ENCODE assay signal across 18 mouse cellular contexts in the genomic region with DNA sequence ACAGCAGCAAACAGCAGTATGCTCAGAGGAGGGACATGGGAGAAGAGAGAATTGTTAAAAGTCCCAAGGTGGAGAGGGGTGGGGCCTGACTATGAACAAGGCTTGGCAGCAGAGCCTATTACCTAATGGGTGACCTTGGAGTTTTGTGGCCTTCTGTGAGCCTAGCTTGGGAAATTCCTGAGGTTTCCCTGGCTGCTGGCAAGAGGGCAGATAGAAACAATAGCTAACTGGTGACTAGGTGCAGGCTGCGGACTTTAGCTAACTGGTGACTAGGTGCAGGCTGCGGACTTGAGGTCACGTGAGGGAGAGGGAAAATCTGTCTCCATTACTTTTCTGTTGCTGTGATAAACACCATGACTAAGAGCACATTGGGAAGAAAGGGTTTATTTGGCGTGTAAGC. TPM values are rescaled to one million over a fixed set of nuclear protein-coding genes. Genes with fewer than 3 reads are reported as not detected.
DNase-seq lines count a peak whose midpoint lies in the region; ATAC-seq and TF ChIP-seq lines count a peak whose summit lies in the region.
"Had no signal": no experiment of that assay in that cellular context is flagged by ENCODE, and none has a peak within 500 bp of the region (broad histone marks: within the 10 kb centered on the region; RNA-seq: fewer than 3 reads in every experiment).

No protein-coding gene starts in this region.

- H3K9ac ChIP-seq in kidney, embryonic 16.5 days (replicated peaks; ENCODE audit: low read length): no peak overlapping the region
- H3K9ac ChIP-seq: hindbrain, embryonic 15.5 days; lung, embryonic 14.5 days; midbrain, embryonic 13.5 days; neural tube, embryonic 13.5 days had no signal

- H3K9me3 ChIP-seq in kidney, embryonic 16.5 days (ENCODE audit: low read length): no peaks in the 10 kb centered on the region
- H3K9me3 ChIP-seq: hindbrain, embryonic 15.5 days; limb, embryonic 10.5 days; midbrain, embryonic 13.5 days; neural tube, embryonic 13.5 days had no signal

- peak; percentile 81 to 88 for DNase-seq in kidney, adult 8-10 months
- peak; percentile 70 for DNase-seq in adrenal gland, postnatal 10 days
- peak; percentile 72 for DNase-seq in kidney, postnatal 14 days
- no peak for DNase-seq in layer of hippocampus, adult 9-10 months (ENCODE audit: low spot score)
- no peak for DNase-seq in thymus, postnatal 25 days
- DNase-seq in cerebellum, postnatal 25 days: no peak
- DNase-seq: cerebellum, adult 11-12 months; embryo, embryonic 11 days; heart, adult 11 months; heart, postnatal 10 days; lung, embryonic 14.5 days had no signal

- H3ac ChIP-seq in C2C12 (ENCODE audit: control insufficient read depth, insufficient read length, low read depth): no peak overlapping the region

- no peak overlapping the region for H3K27ac ChIP-seq in kidney, embryonic 16.5 days (ENCODE audit: low read length)
- H3K27ac ChIP-seq: hindbrain, embryonic 15.5 days; midbrain, embryonic 13.5 days; neural tube, embryonic 13.5 days had no signal

- no peak for TF ChIP-seq CTCF in C2C12 (IDR thresholded peaks at IDR 0.05; ENCODE audit: control insufficient read depth, insufficient read depth, insufficient read length)

- H3K27me3 ChIP-seq in kidney, embryonic 16.5 days (ENCODE audit: insufficient read depth, low read length): no peaks in the 10 kb centered on the region
- no peaks in the 10 kb centered on the region for H3K27me3 ChIP-seq in C2C12 (ENCODE audit: control insufficient read depth, insufficient read depth, insufficient read length)
- H3K27me3 ChIP-seq: hindbrain, embryonic 15.5 days; midbrain, embryonic 13.5 days; neural tube, embryonic 13.5 days had no signal

- H3K4me2 ChIP-seq in kidney, embryonic 16.5 days (replicated peaks; ENCODE audit: low read depth, low read length): no peak overlapping the region
- H3K4me2 ChIP-seq: hindbrain, embryonic 15.5 days; lung, embryonic 14.5 days; midbrain, embryonic 13.5 days; neural tube, embryonic 13.5 days had no signal

- peaks cover 21% of the 10 kb centered on the region for H3K4me1 ChIP-seq in kidney, embryonic 16.5 days (ENCODE audit: insufficient read depth, low read length)

- no peaks in the 10 kb centered on the region for H3K79me2 ChIP-seq in C2C12 (ENCODE audit: control insufficient read depth, insufficient read depth)

- no peak overlapping the region for H3K4me3 ChIP-seq in kidney, embryonic 16.5 days (ENCODE audit: low read length)
- H3K4me3 ChIP-seq in C2C12 (ENCODE audit: insufficient read depth, poor library complexity, severe bottlenecking): no peak overlapping the region
- H3K4me3 ChIP-seq: erythroblast, embryonic 14.5 days; hindbrain, embryonic 15.5 days; limb, embryonic 10.5 days; midbrain, embryonic 13.5 days; neural tube, embryonic 13.5 days had no signal

- no peak for ATAC-seq in kidney, embryonic 16.5 days (ENCODE audit: low FRiP score, low TSS enrichment)
- ATAC-seq: midbrain, embryonic 13.5 days had no signal

- H3K36me3 ChIP-seq in kidney, embryonic 16.5 days (ENCODE audit: insufficient read depth, low read length): no peaks in the 10 kb centered on the region
- no peaks in the 10 kb centered on the region for H3K36me3 ChIP-seq in C2C12 (ENCODE audit: control insufficient read depth, insufficient read depth)

- H3K79me3 ChIP-seq in C2C12 (ENCODE audit: low read depth): no peaks in the 10 kb centered on the region

- WGBS in kidney, embryonic 16.5 days: 91% methylated on average over 4 of the region's 4 CpGs

TF ChIP-seq in C2C12, 6 proteins besides CTCF, POLR2A, EP300 and RAD21:
- TF ChIP-seq MAX (IDR thresholded peaks at IDR 0.05) (no peak), MYOG (IDR thresholded peaks at IDR 0.05; ENCODE audit: control insufficient read depth, extremely low read depth, insufficient read length) (no peak), USF1 (IDR thresholded peaks at IDR 0.05; ENCODE audit: low read depth) (peak; percentile 92), FOSL1 (IDR thresholded peaks at IDR 0.05; ENCODE audit: insufficient read depth, low read length, poor library complexity, severe bottlenecking) (no peak), MYOD1 (IDR thresholded peaks at IDR 0.05; ENCODE audit: control insufficient read depth, insufficient read length, low read depth) (no peak)

RNA-seq across cellular contexts. Expression of a gene that starts 31.9 kb away (rescaled TPM):
- 30.5 and 37.1 TPM in 2 replicates for polyA plus RNA-seq in kidney, embryonic 16.5 days (2015; fragmentation: Nextera tagmentation; extraction: Ambion mirVana)
- polyA plus RNA-seq in C2C12 (2012; fragmentation: generic; extraction: Trizol): 0.54 TPM
- total RNA-seq in adrenal gland, postnatal 10 days (2021): 100 to 1,000 TPM in 1 of 2 experiments, 10 to 100 TPM in 1; 68.1 to 165 TPM

Comparison
In these comparisons a context has a peak if more than half of its experiments do, and no peak if none do; other contexts are left out.
1. DNase-seq: peak in kidney, adult 8-10 months (2 of 2), adrenal gland, postnatal 10 days (single experiment) and kidney, postnatal 14 days (single experiment); none in layer of hippocampus, adult 9-10 months (single experiment), thymus, postnatal 25 days (single experiment) and cerebellum, postnatal 25 days (0 of 2).
2. RNA of a gene that starts 31.9 kb away (polyA plus RNA-seq): 30.5 to 37.1 TPM in kidney, embryonic 16.5 days; 0.54 TPM in C2C12 (single experiment); every median in the first group is over 10 times any median in the second.